Mouse (Mus musculus): Measurements from ENCODE around the gene Mettl3. TPM values are rescaled to one million over a fixed set of nuclear protein-coding genes. Genes with fewer than 3 reads are reported as not detected.
"Not testable (repeated sequence)": the region's sequence is repeated elsewhere in the genome, so short reads cannot be mapped to it uniquely, and the experiment has no call there.

The Mettl3 gene
- total and polyA plus RNA-seq, 3 experiments: 15.7 to 20.4 (median 17.8) TPM

DNA sequence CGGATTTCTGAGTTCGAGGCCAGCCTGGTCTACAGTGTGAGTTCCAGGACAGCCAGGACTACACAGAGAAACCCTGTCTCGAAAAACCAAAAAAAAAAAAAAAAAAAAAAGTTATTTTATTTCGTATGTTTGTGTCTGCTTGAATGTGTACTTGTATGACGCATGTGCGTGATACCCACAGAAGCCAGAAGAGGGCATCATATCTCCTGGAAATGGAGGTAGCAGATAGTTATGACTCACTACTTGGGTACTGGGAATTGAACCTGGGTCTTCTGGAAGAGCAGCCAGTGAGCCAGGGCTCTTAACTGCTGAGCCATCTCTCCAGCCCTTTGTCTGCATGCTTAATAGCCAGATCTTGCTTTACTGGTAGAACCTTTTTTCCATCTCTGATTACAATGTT, 5.4 kb upstream of the Mettl3 start:
- peak; percentile 21 for TF ChIP-seq CTCF (IDR thresholded peaks at IDR 0.05)
- intact Hi-C loops (cut with DNase I); H3K27me3 ChIP-seq (ENCODE audit: control insufficient read depth, insufficient read depth, low read length); H3K27ac ChIP-seq; H3K9ac ChIP-seq (ENCODE audit: low read depth, low read length); H3K4me3 ChIP-seq; H3K36me3 ChIP-seq (ENCODE audit: control insufficient read depth, insufficient read depth, low read length); DNase-seq; H3K79me2 ChIP-seq (replicated peaks; ENCODE audit: control insufficient read depth, insufficient read depth, low read length); H3K4me1 ChIP-seq (ENCODE audit: control insufficient read depth, insufficient read depth, low read length): not testable (repeated sequence)
- 94% methylated on average over 6 of the region's 6 CpGs for WGBS

- 100% methylated on average over 2 of the region's 2 CpGs for WGBS
- H3K9ac ChIP-seq (ENCODE audit: low read depth, low read length): no peak overlapping the region
- no peaks in the 10 kb centered on the region for H3K27me3 ChIP-seq (ENCODE audit: control insufficient read depth, insufficient read depth, low read length)
- intact Hi-C loops (cut with DNase I): loop anchor here (5.0 kb wide), 1 partner anchor 64 kb away; no protein-coding TSS in a partner anchor
- H3K27ac ChIP-seq: no peak overlapping the region
- no peak for DNase-seq
- H3K4me3 ChIP-seq: no peak overlapping the region
- no peaks in the 10 kb centered on the region for H3K79me2 ChIP-seq (replicated peaks; ENCODE audit: control insufficient read depth, insufficient read depth, low read length)
- TF ChIP-seq EP300 (IDR thresholded peaks at IDR 0.05; ENCODE audit: insufficient read depth, low read depth, low read length) (no peak), POLR2A (IDR thresholded peaks at IDR 0.05; ENCODE audit: insufficient read depth, low read depth, low read length) (no peak), CTCF (IDR thresholded peaks at IDR 0.05) (no peak)
- H3K36me3 ChIP-seq (ENCODE audit: control insufficient read depth, insufficient read depth, low read length): peaks cover 4% of the 10 kb centered on the region
- peaks cover 2% of the 10 kb centered on the region for H3K4me1 ChIP-seq (ENCODE audit: control insufficient read depth, insufficient read depth, low read length)
Observed at GRCm38 (mm10) chr14:52306100-52306499, 1.2 kb upstream of the Mettl3 start.

DNA sequence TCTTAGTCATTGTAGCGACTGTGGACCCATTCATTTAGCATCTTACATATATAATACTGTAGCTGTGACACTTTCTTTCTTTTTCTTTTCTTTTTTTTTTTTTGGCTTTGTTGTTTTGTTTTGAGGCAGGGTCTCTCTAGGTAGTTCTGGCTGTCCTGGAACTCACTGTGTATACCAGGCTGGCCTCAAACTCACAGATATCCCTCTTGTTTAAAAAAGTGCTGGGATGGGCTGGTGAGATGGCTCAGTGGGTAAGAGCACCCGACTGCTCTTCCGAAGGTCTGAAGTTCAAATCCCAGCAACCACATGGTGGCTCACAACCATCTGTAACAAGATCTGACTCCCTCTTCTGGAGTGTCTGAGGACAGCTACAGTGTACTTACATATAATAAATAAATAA, 1.4 kb downstream of the Mettl3 start:
- DNase-seq; H3K4me3 ChIP-seq; H3K4me1 ChIP-seq (ENCODE audit: control insufficient read depth, insufficient read depth, low read length); H3K79me2 ChIP-seq (replicated peaks; ENCODE audit: control insufficient read depth, insufficient read depth, low read length); H3K27me3 ChIP-seq (ENCODE audit: control insufficient read depth, insufficient read depth, low read length); H3K27ac ChIP-seq; H3K9ac ChIP-seq (ENCODE audit: low read depth, low read length); H3K36me3 ChIP-seq (ENCODE audit: control insufficient read depth, insufficient read depth, low read length): not testable (repeated sequence)
- intact Hi-C loops (cut with DNase I): loop anchor here (5.0 kb wide), 1 partner anchor 106 kb away; the partner anchor contains the start of gene Supt16
- 90% methylated on average over 3 of the region's 3 CpGs for WGBS

GRCm38 (mm10) chr14:52295558-52296264, 9.2 kb downstream of the Mettl3 start:
- 68% methylated on average over 6 of the region's 6 CpGs for WGBS
- intact Hi-C loops (cut with DNase I): loop anchor here (2.0 kb wide), 1 partner anchor 43 kb away; no protein-coding TSS in a partner anchor
- no peaks in the 10 kb centered on the region for H3K79me2 ChIP-seq (replicated peaks; ENCODE audit: control insufficient read depth, insufficient read depth, low read length)
- no peak overlapping the region for H3K27ac ChIP-seq
- H3K4me3 ChIP-seq: no peak overlapping the region
- no peak for DNase-seq
- no peak overlapping the region for H3K9ac ChIP-seq (ENCODE audit: low read depth, low read length)
- H3K4me1 ChIP-seq (ENCODE audit: control insufficient read depth, insufficient read depth, low read length): no peaks in the 10 kb centered on the region
- H3K27me3 ChIP-seq (ENCODE audit: control insufficient read depth, insufficient read depth, low read length): no peaks in the 10 kb centered on the region
- no peak for TF ChIP-seq EP300 (IDR thresholded peaks at IDR 0.05; ENCODE audit: insufficient read depth, low read depth, low read length)
- peak; percentile 82 for TF ChIP-seq CTCF (IDR thresholded peaks at IDR 0.05)
- no peak for TF ChIP-seq POLR2A (IDR thresholded peaks at IDR 0.05; ENCODE audit: insufficient read depth, low read depth, low read length)
- no peaks in the 10 kb centered on the region; the same call in 1 of the 2 replicates for H3K36me3 ChIP-seq (ENCODE audit: control insufficient read depth, insufficient read depth, low read length)

GRCm38 (mm10) chr14:52284191-52284590, 20.7 kb downstream of the Mettl3 start:
- intact Hi-C loops (cut with DNase I): loop anchor here (5.0 kb wide), 2 partner anchors 42 to 87 kb away; partner anchors contain the start of gene Supt16
- no peak overlapping the region for H3K4me3 ChIP-seq
- no peak overlapping the region for H3K9ac ChIP-seq (ENCODE audit: low read depth, low read length)
- no peak overlapping the region for H3K27ac ChIP-seq
- peaks cover 7% of the 10 kb centered on the region; the same call in 1 of the 2 replicates for H3K36me3 ChIP-seq (ENCODE audit: control insufficient read depth, insufficient read depth, low read length)
- H3K4me1 ChIP-seq (ENCODE audit: control insufficient read depth, insufficient read depth, low read length): no peaks in the 10 kb centered on the region; the same call in 1 of the 2 replicates
- DNase-seq: no peak
- H3K27me3 ChIP-seq (ENCODE audit: control insufficient read depth, insufficient read depth, low read length): no peaks in the 10 kb centered on the region
- 56% methylated on average over 3 of the region's 3 CpGs for WGBS
- peaks cover 4% of the 10 kb centered on the region for H3K79me2 ChIP-seq (replicated peaks; ENCODE audit: control insufficient read depth, insufficient read depth, low read length)
- TF ChIP-seq CTCF (IDR thresholded peaks at IDR 0.05): no peak
- no peak for TF ChIP-seq EP300 (IDR thresholded peaks at IDR 0.05; ENCODE audit: insufficient read depth, low read depth, low read length)
- TF ChIP-seq POLR2A (IDR thresholded peaks at IDR 0.05; ENCODE audit: insufficient read depth, low read depth, low read length): no peak

DNA sequence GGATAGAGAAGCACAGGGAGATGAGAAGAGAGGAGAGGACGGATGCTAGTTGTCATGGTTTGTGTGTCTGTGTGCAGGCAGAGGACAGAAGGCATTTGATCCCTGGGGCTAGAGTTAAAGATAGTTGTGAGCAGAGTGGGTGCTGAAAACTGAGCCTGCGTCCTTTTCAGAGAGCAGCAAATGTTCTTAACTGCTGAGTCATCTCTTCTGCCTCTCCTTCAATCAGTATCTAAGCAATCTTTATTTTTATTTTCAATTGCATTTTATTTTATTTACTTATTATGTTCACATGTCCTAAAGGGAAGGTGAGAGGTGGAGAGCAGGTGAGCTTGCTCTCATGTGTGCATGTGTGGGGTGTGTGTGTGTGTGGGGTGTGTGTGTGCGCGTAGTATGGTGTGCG, 21.3 kb downstream of the Mettl3 start:
- H3K27ac ChIP-seq: no peak overlapping the region
- TF ChIP-seq EP300 (IDR thresholded peaks at IDR 0.05; ENCODE audit: insufficient read depth, low read depth, low read length) (no peak), POLR2A (IDR thresholded peaks at IDR 0.05; ENCODE audit: insufficient read depth, low read depth, low read length) (no peak), CTCF (IDR thresholded peaks at IDR 0.05) (no peak)
- no peak overlapping the region for H3K4me3 ChIP-seq
- no peaks in the 10 kb centered on the region; the same call in 1 of the 2 replicates for H3K4me1 ChIP-seq (ENCODE audit: control insufficient read depth, insufficient read depth, low read length)
- 94% methylated on average over 5 of the region's 5 CpGs for WGBS
- intact Hi-C loops (cut with DNase I): loop anchor here (5.0 kb wide), 2 partner anchors 41 to 86 kb away; partner anchors contain the start of gene Supt16
- no peaks in the 10 kb centered on the region for H3K27me3 ChIP-seq (ENCODE audit: control insufficient read depth, insufficient read depth, low read length)
- peaks cover 5% of the 10 kb centered on the region; the same call in 1 of the 2 replicates for H3K36me3 ChIP-seq (ENCODE audit: control insufficient read depth, insufficient read depth, low read length)
- peaks cover 4% of the 10 kb centered on the region for H3K79me2 ChIP-seq (replicated peaks; ENCODE audit: control insufficient read depth, insufficient read depth, low read length)
- no peak overlapping the region for H3K9ac ChIP-seq (ENCODE audit: low read depth, low read length)
- DNase-seq: no peak

All from heart, adult 2 months (tissue).